Mouse (Mus musculus) neural tube, embryonic 10.5 days (tissue): ENCODE data around the gene Hsf3.
A peak's percentile ranks its signal among the peaks of the same experiment; 100 is the strongest.
"Not testable (repeated sequence)": the region's sequence is repeated elsewhere in the genome, so short reads cannot be mapped to it uniquely, and the experiment has no call there.

Experiments used
- DNase-seq: peaks from one replicate; pipeline ENCODE4 v3.0.0-alpha.2; 2017; ENCODE audit warnings: low spot score; ENCODE audit errors: extremely low spot score

Hsf3 gene

DNA sequence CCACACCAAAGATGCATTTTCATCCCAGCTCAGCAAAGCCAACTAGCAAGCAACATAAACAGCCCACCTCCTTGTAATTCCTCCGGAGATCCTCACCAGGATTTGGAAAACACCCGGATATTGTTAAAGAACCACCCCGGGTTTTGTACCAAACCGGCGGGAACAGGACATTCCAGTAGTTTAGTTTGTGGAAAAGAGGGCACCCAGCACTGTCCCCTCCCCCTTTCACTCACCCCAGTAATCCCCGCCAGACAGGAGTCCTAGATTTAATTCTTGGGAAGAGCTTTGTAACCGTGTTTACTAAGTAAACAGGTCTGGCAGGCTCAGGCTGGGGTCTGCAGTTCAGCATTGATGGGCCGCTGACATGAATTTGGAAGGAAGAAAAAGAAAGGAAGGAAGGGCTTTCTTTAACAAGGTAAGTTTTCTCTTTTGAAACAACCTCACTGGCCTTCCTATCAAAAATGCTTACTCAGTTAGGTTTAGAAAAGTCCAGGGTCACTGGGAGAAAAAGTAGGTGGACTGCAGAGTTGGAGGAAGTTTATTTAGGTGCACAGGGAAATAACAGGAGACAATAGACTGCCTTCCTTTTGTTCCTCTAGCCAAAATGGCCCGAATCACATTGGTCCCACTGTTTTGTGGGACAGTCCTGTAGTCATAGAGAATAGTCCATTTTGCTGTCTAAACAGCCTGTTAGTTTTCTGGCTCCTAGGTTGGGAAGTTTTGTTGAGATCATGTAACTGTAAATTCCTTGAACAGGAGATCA lies at the start of gene Hsf3:
Gene Hsf3, minus strand, starts transcription at position 94 of the 763 bp plus-strand sequence.
- DNase-seq: peak; percentile 21

DNA sequence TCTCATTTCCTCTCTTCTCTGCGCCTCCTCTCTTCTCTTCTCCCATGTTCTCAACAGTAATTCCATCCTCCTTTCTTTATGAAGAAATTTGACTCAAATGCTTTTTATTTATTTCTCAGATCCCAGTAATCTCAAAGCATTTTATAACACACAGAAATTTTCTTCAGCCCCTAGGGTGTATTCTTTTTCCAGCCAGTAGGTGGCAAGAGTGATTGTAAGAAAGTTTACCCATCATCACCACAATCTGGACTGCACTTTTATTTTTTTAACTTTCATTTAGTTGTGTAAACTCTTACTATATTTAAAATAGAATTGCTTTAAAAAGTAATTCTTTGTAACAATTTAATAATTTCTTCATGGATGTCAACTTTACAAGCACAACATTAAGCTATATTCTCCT lies 45.5 kb upstream of the Hsf3 start:
- no peak for DNase-seq

- no peak for DNase-seq
Observed at GRCm38 (mm10) chrX:96455149-96455548, 945 bp downstream of the Hsf3 start, which contains the start of gene Heph. TSS of gene Heph (plus strand) at chrX:96455359.

DNA sequence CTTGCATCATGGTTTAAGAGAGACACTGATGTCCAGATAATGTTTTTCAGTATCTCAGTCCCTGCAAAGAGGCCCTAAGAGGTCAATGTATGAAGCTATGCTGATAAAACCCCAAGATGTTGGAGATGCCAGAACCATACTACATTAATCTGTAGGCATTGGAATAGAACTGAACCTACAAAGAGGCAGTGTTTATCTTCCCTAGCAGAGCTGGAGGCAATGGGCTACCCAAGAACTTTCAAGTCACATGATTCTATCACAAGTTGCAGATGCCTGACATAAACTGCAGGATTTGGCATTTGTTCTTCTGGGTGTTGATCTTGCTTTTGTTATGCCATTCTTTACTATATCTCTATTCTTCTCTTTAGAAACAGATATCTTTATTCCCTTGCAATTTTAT lies 36.7 kb downstream of the Hsf3 start:
- DNase-seq: no peak

GRCm38 (mm10) chrX:96417733-96418132 lies 38.4 kb downstream of the Hsf3 start:
- no peak for DNase-seq

GRCm38 (mm10) chrX:96416970-96417369 lies 39.1 kb downstream of the Hsf3 start:
- DNase-seq: no peak

DNA sequence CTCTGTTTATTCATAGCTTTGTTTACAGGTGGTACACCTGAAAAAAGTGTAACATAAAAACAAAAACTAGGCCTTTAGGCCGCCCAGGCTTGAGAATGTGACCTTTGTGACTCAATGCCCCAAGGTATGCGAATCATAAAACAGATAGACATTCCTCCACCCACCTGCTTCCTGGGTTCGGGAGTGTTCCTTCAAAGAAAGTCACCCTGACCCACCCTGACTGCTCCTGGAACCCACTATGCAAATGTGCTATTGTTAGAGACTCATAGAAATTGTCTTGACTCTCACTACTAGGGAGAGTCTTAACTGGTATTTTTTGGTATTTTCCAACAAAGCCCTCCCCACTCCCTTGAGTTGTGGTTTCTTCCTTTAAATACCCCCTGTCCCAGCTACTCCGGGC lies 40.7 kb downstream of the Hsf3 start:
- DNase-seq: not testable (repeated sequence)

DNA sequence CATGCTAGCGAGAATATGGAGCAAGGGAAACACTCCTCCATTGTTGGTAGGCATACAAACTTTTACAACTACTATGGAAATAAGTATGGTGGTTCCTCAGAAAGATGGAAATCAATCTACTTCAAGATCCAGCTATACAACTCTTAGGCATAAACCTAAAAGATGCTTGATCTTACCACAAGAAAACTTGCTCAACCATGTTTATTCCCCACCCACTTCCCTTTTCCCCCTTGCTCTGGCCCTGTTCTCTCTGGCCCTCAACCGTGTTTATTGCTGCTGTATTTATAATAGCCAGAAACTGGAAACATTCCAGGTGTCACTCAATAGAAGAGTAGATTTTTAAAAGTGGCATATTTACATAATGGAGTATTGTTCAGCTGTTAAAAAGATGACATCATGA lies 117.0 kb downstream of the Hsf3 start:
- no peak for DNase-seq

DNA sequence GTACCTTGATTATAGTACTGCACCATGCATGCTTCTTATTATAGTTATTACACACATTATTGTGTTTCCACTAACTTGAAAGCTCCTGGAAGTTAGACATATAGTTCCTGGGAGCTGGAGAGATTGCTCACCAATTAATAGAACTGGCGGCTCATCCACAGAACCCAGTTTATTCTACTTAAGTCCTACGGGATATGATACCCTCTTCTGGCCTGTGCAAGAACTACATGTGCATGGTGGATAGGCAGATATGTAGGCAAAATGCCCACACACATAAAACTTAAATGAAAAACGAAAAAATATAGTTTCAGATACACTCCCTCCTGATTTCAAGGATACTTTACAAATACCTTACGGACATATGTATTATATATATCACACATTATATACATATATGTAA lies 126.3 kb downstream of the Hsf3 start:
- no peak for DNase-seq

DNA sequence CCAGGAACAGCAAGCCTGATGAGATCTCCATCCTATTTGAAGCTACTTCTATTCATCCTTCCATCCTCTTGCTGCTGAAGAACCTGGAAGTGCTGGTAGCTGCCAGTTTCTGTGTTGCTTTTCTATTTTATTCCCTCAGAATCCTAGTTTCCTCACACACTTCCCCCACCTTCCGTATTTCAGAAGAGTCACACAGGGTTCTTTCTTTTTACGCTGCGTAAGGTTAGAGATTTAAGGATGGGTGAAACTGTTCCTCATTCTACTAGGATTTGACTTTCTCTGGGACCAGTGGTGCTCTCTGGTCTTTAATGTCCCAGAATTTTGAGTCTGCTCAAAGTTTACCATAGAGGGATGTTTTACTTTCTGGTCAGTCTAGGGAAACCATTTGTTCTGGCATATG lies 162.8 kb downstream of the Hsf3 start, which contains the start of gene Vsig4:
Gene Vsig4, minus strand, starts transcription at position 101 of the 400 bp plus-strand sequence.
- no peak for DNase-seq

DNA sequence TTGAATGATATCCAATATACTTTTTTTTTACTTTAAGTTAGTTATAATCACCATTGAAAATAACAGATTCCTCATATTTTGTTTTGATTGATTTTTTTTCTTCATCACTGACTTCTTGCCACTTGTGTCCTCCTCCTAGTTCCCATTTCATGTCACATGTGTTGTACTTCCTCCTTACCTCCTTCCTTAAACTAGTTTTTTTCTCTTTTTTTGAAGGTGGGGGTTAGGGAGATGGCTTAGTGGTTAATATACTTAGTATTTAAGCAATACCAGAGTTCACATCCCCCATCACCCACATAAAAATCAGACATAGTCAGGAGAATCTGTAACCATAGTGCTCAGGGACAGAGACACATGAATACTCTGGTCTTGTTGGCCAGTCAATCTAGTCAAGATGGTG lies 199.6 kb downstream of the Hsf3 start:
- DNase-seq: no peak
